Mouse (Mus musculus): ENCODE results near the gene Lgals3bp. TPM values are rescaled to one million over a fixed set of nuclear protein-coding genes. Genes with fewer than 3 reads are reported as not detected.

Gene Lgals3bp
- 10 to 100 TPM in 1 of 2 experiments, 1 to 10 TPM in 1; 7.5 to 13.5 TPM for total RNA-seq (2023)

DNA sequence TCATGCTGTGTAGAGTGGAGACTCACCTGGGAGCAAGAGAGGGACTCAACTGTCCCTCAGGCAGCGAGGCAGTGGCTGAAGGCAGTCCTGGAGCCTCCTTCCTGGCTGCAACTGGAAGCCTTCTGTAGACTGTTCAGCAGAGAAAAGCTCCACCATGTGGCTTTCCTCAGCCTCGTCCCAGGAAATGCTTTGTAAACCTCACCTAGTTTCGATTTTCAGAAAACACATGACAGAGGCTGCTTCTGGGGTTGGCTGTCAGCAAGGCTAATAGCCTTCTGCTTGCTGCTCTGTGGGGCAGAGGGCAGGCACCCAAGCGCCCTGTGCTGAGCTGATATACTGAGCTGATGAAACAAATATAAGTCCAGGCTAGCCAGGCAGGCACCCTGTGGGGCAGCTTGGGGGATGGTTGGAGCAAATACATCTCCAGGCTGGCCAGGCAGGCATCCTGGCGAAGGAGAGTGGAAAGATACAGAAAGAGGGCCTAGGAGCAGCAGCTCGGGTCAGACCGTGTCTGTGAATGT is at the start of gene Lgals3bp:
Lgals3bp (minus strand) TSS at position 333 of the 521 bp plus-strand sequence.

DNA sequence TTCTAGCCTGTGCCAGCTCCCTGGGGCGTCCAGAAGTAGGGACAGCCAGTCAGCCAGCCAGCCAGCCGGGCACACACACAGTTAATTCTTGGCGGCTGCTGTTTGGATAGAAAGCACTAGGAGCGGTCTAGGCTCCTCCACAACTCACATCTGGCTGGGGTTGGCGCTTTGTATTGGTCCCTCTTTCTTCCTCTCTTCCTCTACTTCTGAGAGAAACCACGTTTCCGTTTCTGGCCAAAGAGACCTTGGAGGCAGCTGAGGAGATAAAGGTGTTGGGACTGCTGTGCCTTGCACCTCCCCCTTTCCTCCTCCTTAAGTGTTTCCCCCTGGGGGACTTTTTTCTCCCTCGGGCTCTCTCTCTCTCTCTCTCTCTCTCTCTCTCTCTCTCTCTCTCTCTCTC is 26.1 kb upstream of the Lgals3bp start, which contains the start of gene C1qtnf1:
C1qtnf1 (plus strand) TSS at position 218 of the 400 bp plus-strand sequence.

DNA sequence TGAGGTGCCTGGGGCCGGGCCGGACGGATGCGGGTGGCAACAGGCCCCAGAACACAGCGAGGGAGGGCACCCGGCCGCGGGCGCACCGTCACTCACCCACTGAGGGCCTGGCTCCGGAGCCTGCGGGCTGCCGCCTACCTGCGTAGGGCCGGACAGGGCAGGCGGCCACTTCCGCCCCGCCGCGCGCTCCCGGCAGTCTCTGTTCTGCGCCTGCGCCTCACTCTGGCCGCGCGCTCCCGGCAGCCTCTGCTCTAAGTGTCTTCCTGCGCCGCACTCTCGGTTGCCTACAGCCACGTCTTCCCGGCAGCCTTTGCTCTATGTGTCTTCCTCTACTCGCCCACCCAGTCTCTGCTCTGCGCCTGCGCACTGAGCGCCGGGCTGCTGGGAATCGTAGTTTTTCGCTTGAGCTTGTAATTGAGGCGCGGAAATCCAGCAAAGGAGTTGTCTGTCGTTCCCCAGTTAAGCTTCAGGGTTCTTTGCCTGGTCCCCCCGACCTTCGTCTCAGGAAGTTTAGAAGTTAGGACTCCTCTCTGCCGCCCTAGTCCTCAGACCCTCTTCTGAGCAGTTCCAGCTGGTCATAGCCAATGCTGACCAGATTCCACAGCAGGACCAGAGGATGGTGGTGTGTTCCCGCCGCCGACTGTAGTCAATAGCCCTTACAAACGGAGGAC is 17.1 kb upstream of the Lgals3bp start, which contains the start of gene Cant1:
Cant1 (minus strand) TSS at position 253 of the 671 bp plus-strand sequence.

DNA sequence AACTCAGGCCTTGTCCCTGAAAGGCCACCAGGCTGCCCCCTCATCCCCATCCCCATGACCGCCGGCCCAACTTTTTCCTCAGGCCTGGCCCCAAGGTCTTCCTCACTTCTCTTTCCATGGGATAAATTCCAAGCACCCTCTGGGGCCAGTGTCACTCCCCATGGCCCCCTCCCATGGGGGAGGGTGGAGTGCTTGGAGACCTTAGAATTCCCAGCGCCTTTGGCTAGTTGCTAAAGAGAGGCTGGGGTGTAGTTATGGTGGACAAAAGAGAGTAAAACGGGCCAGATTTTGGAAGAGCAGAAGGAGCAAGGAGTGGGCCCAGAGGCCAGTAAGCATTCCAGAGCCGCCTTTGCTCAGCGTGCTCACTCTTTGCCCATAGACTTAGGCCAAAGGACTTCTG is 46.3 kb downstream of the Lgals3bp start, which contains the start of gene Timp2:
Timp2 (minus strand) TSS at position 101 of the 400 bp plus-strand sequence.

Other genes with a start within 250 kb of the Lgals3bp start
- 100 to 1,000 TPM; 206 to 256 TPM for gene Cyth1, start 153.5 kb downstream of the Lgals3bp start, total RNA-seq (2023)
- gene Usp36, start 111.8 kb downstream of the Lgals3bp start, total RNA-seq (2023): 10 to 100 TPM; 56.5 to 58.1 TPM
- not detected for gene Cep295nl, start 59.6 kb downstream of the Lgals3bp start, total RNA-seq (2023)
- gene Timp2, start 46.4 kb downstream of the Lgals3bp start, total RNA-seq (2023): 1 to 10 TPM; 1.2 to 2.9 TPM
- gene Cant1, start 17.0 kb upstream of the Lgals3bp start, total RNA-seq (2023): 10 to 100 TPM; 47.8 to 49.3 TPM
- gene C1qtnf1, start 26.1 kb upstream of the Lgals3bp start, total RNA-seq (2023): not detected
- gene Engase, start 74.7 kb upstream of the Lgals3bp start, total RNA-seq (2023): 10 to 100 TPM in 1 of 2 experiments, 1 to 10 TPM in 1; 5.7 to 14.2 TPM

All from B cell, adult 67 days (primary cell).